ENCODE assay signal across 7 mouse cellular contexts in genomic region chr3:108535896-108536516, GRCm38 (mm10). TPM values are rescaled to one million over a fixed set of nuclear protein-coding genes. Genes with fewer than 3 reads are reported as not detected.
DNase-seq lines count a peak whose midpoint lies in the region; ATAC-seq lines count a peak whose summit lies in the region.

No protein-coding gene starts in this region.

- ATAC-seq in lung, embryonic 15.5 days (ENCODE audit: borderline replicate concordance, extremely low read depth, low FRiP score, low TSS enrichment) = no peak
- ATAC-seq in forebrain, embryonic 12.5 days (ENCODE audit: low FRiP score) = 0 out of 2 replicates have a peak, but pooled peaks have one; percentile 1
- no peak; the same call in 1 of the 2 replicates for ATAC-seq in neural tube, embryonic 14.5 days (ENCODE audit: low read depth)

- H3K4me1 ChIP-seq in lung, embryonic 15.5 days = peaks cover 16% of the 10 kb centered on the region
- peaks cover 14% of the 10 kb centered on the region for H3K4me1 ChIP-seq in forebrain, embryonic 12.5 days
- H3K4me1 ChIP-seq in neural tube, embryonic 14.5 days (ENCODE audit: control insufficient read depth, insufficient read depth, low read length) = no peaks in the 10 kb centered on the region

- no peaks in the 10 kb centered on the region for H3K36me3 ChIP-seq in lung, embryonic 15.5 days
- H3K36me3 ChIP-seq in forebrain, embryonic 12.5 days (replicated peaks) = no peaks in the 10 kb centered on the region
- H3K36me3 ChIP-seq in neural tube, embryonic 14.5 days (ENCODE audit: control insufficient read depth, insufficient read depth, low read length) = no peaks in the 10 kb centered on the region

- WGBS in lung, embryonic 15.5 days = 8% methylated on average over 14 of the region's 15 CpGs
- WGBS in forebrain, embryonic 12.5 days = 5% methylated on average over 15 of the region's 15 CpGs
- 7% methylated on average over 15 of the region's 15 CpGs for WGBS in neural tube, embryonic 14.5 days

- peak overlapping the region; percentile 39 for H3K4me3 ChIP-seq in lung, embryonic 15.5 days
- H3K4me3 ChIP-seq in forebrain, embryonic 12.5 days (replicated peaks) = peak overlapping the region; percentile 52
- H3K4me3 ChIP-seq in neural tube, embryonic 14.5 days (ENCODE audit: low read depth, low read length) = peak overlapping the region; percentile 37

- peak overlapping the region; percentile 82 for H3K4me2 ChIP-seq in lung, embryonic 15.5 days
- peak overlapping the region; percentile 98 for H3K4me2 ChIP-seq in forebrain, embryonic 12.5 days
- peak overlapping the region; percentile 69 for H3K4me2 ChIP-seq in neural tube, embryonic 14.5 days (ENCODE audit: low read depth, low read length)

- peaks cover 8% of the 10 kb centered on the region; the same call in 1 of the 2 replicates for H3K27me3 ChIP-seq in lung, embryonic 15.5 days
- peaks cover 18% of the 10 kb centered on the region for H3K27me3 ChIP-seq in forebrain, embryonic 12.5 days
- H3K27me3 ChIP-seq in neural tube, embryonic 14.5 days (ENCODE audit: control insufficient read depth, insufficient read depth, low read length) = no peaks in the 10 kb centered on the region

- DNase-seq in lung, adult 18-20 months = no peak
- DNase-seq in induced T-regulatory cell, adult 2 months (ENCODE audit: low read depth) = peak; percentile 19
- no peak for DNase-seq in cerebellum, adult 11 months
- DNase-seq in ovary, postnatal 36 days (ENCODE audit: low spot score) = no peak

- H3K9ac ChIP-seq in lung, embryonic 15.5 days = no peak overlapping the region
- H3K9ac ChIP-seq in forebrain, embryonic 12.5 days = peak overlapping the region; percentile 55; the same call in 1 of the 2 replicates
- H3K9ac ChIP-seq in neural tube, embryonic 14.5 days (replicated peaks; ENCODE audit: low read depth, low read length) = peak overlapping the region; percentile 53

- no peak overlapping the region for H3K27ac ChIP-seq in lung, embryonic 15.5 days
- H3K27ac ChIP-seq in forebrain, embryonic 12.5 days = no peak overlapping the region
- H3K27ac ChIP-seq in neural tube, embryonic 14.5 days (ENCODE audit: low read depth, low read length) = peak overlapping the region; percentile 70

- no peaks in the 10 kb centered on the region for H3K9me3 ChIP-seq in lung, embryonic 15.5 days
- H3K9me3 ChIP-seq in forebrain, embryonic 12.5 days = no peaks in the 10 kb centered on the region
- no peaks in the 10 kb centered on the region for H3K9me3 ChIP-seq in neural tube, embryonic 14.5 days (ENCODE audit: control insufficient read depth, low read length)

RNA-seq across cellular contexts. Expression of gene 5330417C22Rik, which starts 0.3 kb away (rescaled TPM):
- 16.4 and 16.6 TPM in 2 replicates for polyA plus RNA-seq in lung, embryonic 15.5 days (2015; fragmentation: Nextera tagmentation; extraction: Ambion mirVana)
- 3.7 and 5.9 TPM in 2 replicates for polyA plus RNA-seq in forebrain, embryonic 12.5 days (2016; fragmentation: Nextera tagmentation; extraction: Ambion mirVana)
- polyA plus RNA-seq in neural tube, embryonic 14.5 days (2014; fragmentation: Nextera tagmentation; extraction: Ambion mirVana) = 13.9 and 22.1 TPM in 2 replicates

RNA-seq across cellular contexts. Expression of gene 1700013F07Rik, which starts 2.1 kb away (rescaled TPM):
- 0.99 and 1.1 TPM in 2 replicates for polyA plus RNA-seq in lung, embryonic 15.5 days (2015; fragmentation: Nextera tagmentation; extraction: Ambion mirVana)
- 0.76 and 1.2 TPM in 2 replicates for polyA plus RNA-seq in forebrain, embryonic 12.5 days (2016; fragmentation: Nextera tagmentation; extraction: Ambion mirVana)
- polyA plus RNA-seq in neural tube, embryonic 14.5 days (2014; fragmentation: Nextera tagmentation; extraction: Ambion mirVana) = 1.8 TPM in 1 of 2 replicates, not detected in the other

RNA-seq across cellular contexts. Expression of gene Tmem167b, which starts 26.3 kb away (rescaled TPM):
- polyA plus RNA-seq in lung, embryonic 15.5 days (2015; fragmentation: Nextera tagmentation; extraction: Ambion mirVana) = 43.1 and 43.3 TPM in 2 replicates
- 59.4 and 65.8 TPM in 2 replicates for polyA plus RNA-seq in forebrain, embryonic 12.5 days (2016; fragmentation: Nextera tagmentation; extraction: Ambion mirVana)
- polyA plus RNA-seq in neural tube, embryonic 14.5 days (2014; fragmentation: Nextera tagmentation; extraction: Ambion mirVana) = 47.1 and 57.8 TPM in 2 replicates

RNA-seq across cellular contexts. Expression of gene Taf13, which starts 35.5 kb away (rescaled TPM):
- polyA plus RNA-seq in lung, embryonic 15.5 days (2015; fragmentation: Nextera tagmentation; extraction: Ambion mirVana) = 40.3 and 44.6 TPM in 2 replicates
- 55.7 and 58.5 TPM in 2 replicates for polyA plus RNA-seq in forebrain, embryonic 12.5 days (2016; fragmentation: Nextera tagmentation; extraction: Ambion mirVana)
- polyA plus RNA-seq in neural tube, embryonic 14.5 days (2014; fragmentation: Nextera tagmentation; extraction: Ambion mirVana) = 42.0 and 56.9 TPM in 2 replicates

RNA-seq across cellular contexts. Expression of gene Wdr47, which starts 55.1 kb away (rescaled TPM):
- polyA plus RNA-seq in lung, embryonic 15.5 days (2015; fragmentation: Nextera tagmentation; extraction: Ambion mirVana) = 10.4 and 10.8 TPM in 2 replicates
- 51.1 and 55.9 TPM in 2 replicates for polyA plus RNA-seq in forebrain, embryonic 12.5 days (2016; fragmentation: Nextera tagmentation; extraction: Ambion mirVana)
- polyA plus RNA-seq in neural tube, embryonic 14.5 days (2014; fragmentation: Nextera tagmentation; extraction: Ambion mirVana) = 113 and 114 TPM in 2 replicates
